Mouse (Mus musculus) right cerebral cortex, postnatal 14 days (tissue): ENCODE data around the gene Hnrnpd.
A peak's percentile ranks its signal among the peaks of the same experiment; 100 is the strongest.

Experiments
- DNase-seq: peaks from one replicate; pipeline ENCODE4 v3.0.0; 2022

Gene Hnrnpd

DNA sequence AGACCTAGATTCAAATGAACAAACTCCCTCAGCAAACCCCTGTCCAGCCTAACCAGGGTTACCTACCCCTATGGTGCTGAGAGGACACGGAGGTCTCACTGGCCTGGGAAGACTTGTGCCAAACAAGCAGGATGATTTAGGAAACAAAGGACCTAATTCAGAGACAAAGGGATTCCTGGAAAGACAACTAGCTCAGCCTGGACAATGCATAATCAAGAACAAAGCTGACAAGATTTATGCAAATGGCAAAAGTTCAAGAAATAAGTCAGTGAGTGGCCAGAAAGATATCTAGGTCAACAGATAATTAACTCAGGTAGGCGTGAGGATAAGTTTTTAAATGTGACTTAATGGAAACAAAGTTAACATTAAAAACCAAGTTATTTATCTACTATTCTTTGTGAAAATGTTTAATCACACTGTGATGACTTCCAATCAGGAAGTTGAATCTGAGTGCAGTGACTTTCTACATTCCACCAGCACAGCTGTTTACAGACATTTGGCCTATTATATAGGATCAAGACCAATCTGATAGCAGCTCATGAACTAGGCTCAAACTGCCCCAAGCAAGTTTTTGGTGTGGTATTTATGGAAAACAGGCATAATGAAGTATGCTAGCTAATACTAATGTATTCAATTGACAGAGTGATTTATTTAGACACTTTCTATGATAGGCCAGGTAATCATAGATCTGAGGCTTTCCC lies 19.4 kb downstream of the Hnrnpd start:
- no peak for DNase-seq

- no peak for DNase-seq
These were observed 20.1 kb downstream of the Hnrnpd start for GRCm38 (mm10) chr5:99958666-99959065.

DNA sequence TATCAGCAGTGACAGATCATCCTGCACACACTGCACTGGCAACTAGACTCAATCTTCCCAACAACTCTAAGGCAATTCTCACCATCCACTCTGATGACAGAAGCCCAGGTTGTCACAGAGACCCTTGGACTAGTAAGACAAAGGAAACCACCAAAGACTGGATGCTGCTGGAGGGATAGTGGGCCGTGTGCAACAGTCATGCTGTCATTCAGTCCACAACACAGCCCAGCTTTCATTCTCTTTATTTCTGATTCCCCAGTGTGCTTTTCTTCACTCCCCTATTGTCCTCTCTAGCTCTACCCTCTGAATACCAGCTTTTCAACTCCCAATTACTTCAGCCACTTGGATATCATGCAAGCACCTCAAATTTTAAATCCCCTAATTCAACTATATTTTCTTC lies 24.9 kb downstream of the Hnrnpd start:
- DNase-seq, result no peak

GRCm38 (mm10) chr5:99952513-99952912 lies 26.2 kb downstream of the Hnrnpd start:
- DNase-seq, result no peak

GRCm38 (mm10) chr5:99941776-99942502 lies 36.8 kb downstream of the Hnrnpd start:
- no peak for DNase-seq

- no peak for DNase-seq
These were observed 37.5 kb downstream of the Hnrnpd start for GRCm38 (mm10) chr5:99941273-99941672.

DNA sequence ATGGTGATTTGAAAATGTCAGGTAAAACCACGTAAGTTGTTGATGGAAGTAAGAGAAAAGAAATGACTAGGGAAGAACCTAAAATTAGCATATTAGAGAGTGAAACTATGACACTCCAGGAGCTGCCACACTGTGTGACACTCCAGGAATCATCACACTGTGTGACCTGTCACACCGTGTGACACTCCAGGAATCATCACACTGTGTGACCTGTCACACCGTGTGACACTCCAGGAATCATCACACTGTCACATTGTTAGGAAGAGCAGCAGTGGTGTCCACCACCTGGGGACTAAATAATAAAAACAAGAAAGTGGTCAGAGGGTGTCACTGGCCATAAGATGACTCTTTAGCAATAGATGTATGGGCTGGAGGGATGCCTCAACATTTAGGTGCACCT lies 39.3 kb downstream of the Hnrnpd start:
- no peak for DNase-seq

DNA sequence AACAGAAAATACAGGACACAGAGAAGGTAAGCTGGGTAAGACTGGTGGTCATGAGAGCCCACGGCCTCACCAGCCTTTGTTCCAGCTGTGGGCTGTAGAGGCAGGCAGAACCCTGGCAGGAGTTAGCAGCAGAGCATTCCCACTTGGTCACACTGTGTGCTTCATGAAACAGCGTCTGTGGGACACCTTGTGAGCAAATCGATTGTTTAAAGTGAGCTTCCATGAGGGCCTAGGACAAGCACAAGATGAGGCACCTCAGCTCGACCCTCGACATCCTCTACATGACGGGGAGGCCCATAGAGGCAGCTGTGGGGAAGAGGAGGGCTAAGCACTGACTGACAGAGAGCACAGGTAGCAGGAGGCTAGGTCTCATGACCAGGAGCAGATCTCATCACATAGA lies 46.8 kb downstream of the Hnrnpd start:
- no peak for DNase-seq

GRCm38 (mm10) chr5:99927951-99928350 lies 50.8 kb downstream of the Hnrnpd start:
- no peak for DNase-seq

GRCm38 (mm10) chr5:99922033-99922432 lies 56.7 kb downstream of the Hnrnpd start:
- DNase-seq, result no peak

DNA sequence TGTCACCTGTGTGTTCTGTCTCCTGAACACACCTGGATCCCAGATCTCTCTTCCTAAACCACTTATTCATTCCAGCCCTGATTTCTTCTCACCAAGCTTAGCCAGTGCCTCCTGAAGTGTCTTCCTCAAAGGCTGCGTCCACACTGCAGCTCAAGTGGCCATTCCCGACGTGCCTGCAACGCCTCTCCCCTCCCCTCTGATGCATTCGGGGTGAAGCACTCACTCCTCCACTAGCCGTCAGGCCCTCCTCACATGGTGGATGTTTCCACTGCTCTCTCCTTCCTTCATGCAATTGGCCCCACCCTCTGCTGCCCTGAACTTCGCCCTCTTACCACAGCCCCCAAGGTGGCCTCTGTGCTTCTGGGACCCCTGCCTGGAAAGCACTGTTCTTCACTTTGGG lies 63.2 kb downstream of the Hnrnpd start:
- DNase-seq, result no peak

GRCm38 (mm10) chr5:99906181-99906956 lies 72.4 kb downstream of the Hnrnpd start, which contains the start of gene Vamp9:
Gene Vamp9 (plus strand): TSS chr5:99906254.
- DNase-seq, result peak; percentile 95
